Mouse (Mus musculus) liver, embryonic 14.5 days (tissue): ENCODE results near the gene Unc45b. TPM values are rescaled to one million over a fixed set of nuclear protein-coding genes. Genes with fewer than 3 reads are reported as not detected.

Source experiments
- ATAC-seq: fragments of 200-750 bp; cut with Nextera tagmentation; 2 replicates; pipeline ENCODE4 v1.8.0; 2017; ENCODE audit warnings: moderate number of reproducible peaks, mild to moderate bottlenecking, moderate library complexity; ENCODE audit not compliant: insufficient read depth
- DNase-seq, 3 experiments: peaks; one replicate each; pipeline ENCODE4 v3.0.0-alpha.2; 2012 to 2013; ENCODE audit warnings: low read depth in 3 of 3, low spot score in 3 of 3
- H3K27ac ChIP-seq: fragments of 300-500 bp; sonication (generic); 2 replicates; pipeline ENCODE4 v1.5.1; 2014; ENCODE audit warnings: moderate library complexity, mild to moderate bottlenecking, control low read depth, inconsistent platforms
- H3K27me3 ChIP-seq: fragments of 300-500 bp; sonication (generic); 2 replicates; pipeline ENCODE4 v1.6.1; 2014; ENCODE audit warnings: mild to moderate bottlenecking, low read length, moderate library complexity; ENCODE audit not compliant: control insufficient read depth, insufficient read depth
- H3K36me3 ChIP-seq: fragments of 300-500 bp; sonication (generic); replicated peaks from 2 replicates; pipeline ENCODE4 v1.6.1; 2014; ENCODE audit warnings: low read depth; ENCODE audit not compliant: control insufficient read depth, insufficient read depth
- H3K4me1 ChIP-seq, 2 experiments: fragments of 200-500 bp in 1 of 2; fragments of 300-500 bp in 1 of 2; sonication (generic) in 1 of 2; replicated peaks; 2 replicates each; pipeline ENCODE4 v1.6.1; 2012 to 2014; ENCODE audit warnings: antibody characterized with exemption in 1 of 2, inconsistent platforms in 1 of 2, low read length in 1 of 2; ENCODE audit not compliant: control insufficient read depth in 2 of 2, insufficient read depth in 2 of 2
- H3K4me2 ChIP-seq: fragments of 300-500 bp; sonication (generic); 2 replicates; pipeline ENCODE4 v1.6.1; 2014; ENCODE audit warnings: low read depth, mild to moderate bottlenecking, control low read depth, moderate library complexity
- H3K4me3 ChIP-seq, 2 experiments: fragments of 200-500 bp in 1 of 2; fragments of 300-500 bp in 1 of 2; sonication (generic) in 1 of 2; 2 replicates each; pipeline ENCODE4 v1.5.1; 2012 to 2014; ENCODE audit warnings: low read depth in 2 of 2, low read length in 2 of 2, mild to moderate bottlenecking in 2 of 2, control low read depth in 1 of 2, inconsistent platforms in 1 of 2, moderate library complexity in 1 of 2; ENCODE audit not compliant: insufficient read depth in 1 of 2
- H3K9ac ChIP-seq: fragments of 300-500 bp; sonication (generic); replicated peaks from 2 replicates; pipeline ENCODE4 v1.6.1; 2014; ENCODE audit warnings: mild to moderate bottlenecking, control low read depth, moderate library complexity
- H3K9me3 ChIP-seq: fragments of 300-500 bp; sonication (generic); 2 replicates; pipeline ENCODE4 v1.6.1; 2016; ENCODE audit warnings: low read length, mixed read lengths; ENCODE audit not compliant: control insufficient read depth
- CTCF ChIP-seq: IDR thresholded peaks from 2 replicates; pipeline ENCODE4 v1.5.1; 2016; ENCODE audit warnings: antibody characterized with exemption, low read depth, control low read depth
- EP300 ChIP-seq: IDR thresholded peaks from 2 replicates; pipeline ENCODE4 v1.6.1; 2016; ENCODE audit warnings: antibody characterized with exemption, low read depth
- WGBS: fragments of 180-500 bp; shearing (Covaris S2); extraction: QIAGEN DNeasy Blood & Tissue Kit; methylation state at CpG from one replicate; pipeline ENCODE4 v1.1.7; 2014; ENCODE audit not compliant: insufficient replicate concordance; 5-methylcytosine and 5-hydroxymethylcytosine counted together
- polyA plus RNA-seq, 2 experiments: library from polyadenylated mRNA; depleted of rRNA in 1 of 2; stranded (reverse) in 1 of 2; unstranded in 1 of 2; fragments of >200 nt; fragmentation: Nextera tagmentation in 1 of 2; extraction: Ambion mirVana in 1 of 2; gene quantifications; 2 replicates each; pipeline versions ENCODE4 v1.2.1 to v1.2.3; 2012 to 2014

Gene Unc45b
- polyA plus RNA-seq, 2 experiments = 0.45 to 0.95 TPM

DNA sequence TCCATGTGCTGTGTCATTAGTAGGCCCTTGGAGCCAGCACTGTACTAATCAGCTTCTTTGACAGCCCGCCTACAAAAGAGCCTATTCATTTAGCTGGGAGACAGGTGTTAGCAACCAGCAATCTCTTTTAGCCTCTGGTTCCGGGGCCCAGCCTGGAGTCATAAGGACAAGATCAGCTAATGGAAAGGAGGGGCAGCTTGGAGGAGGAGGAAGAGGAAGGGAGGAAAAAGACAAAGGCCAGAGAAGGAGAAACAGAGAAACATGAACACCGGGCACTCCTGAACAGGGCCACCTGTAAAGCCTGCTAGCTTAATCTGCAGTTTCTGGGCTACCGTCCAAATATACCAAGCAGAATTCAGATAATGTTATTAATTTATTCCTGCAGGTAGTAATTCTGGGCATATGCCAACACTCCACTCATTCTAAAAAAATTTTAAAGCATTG is 46.8 kb upstream of the Unc45b start:
- H3K4me1 ChIP-seq = peaks cover 50 to 56% of the 10 kb centered on the region in 2 experiments

DNA sequence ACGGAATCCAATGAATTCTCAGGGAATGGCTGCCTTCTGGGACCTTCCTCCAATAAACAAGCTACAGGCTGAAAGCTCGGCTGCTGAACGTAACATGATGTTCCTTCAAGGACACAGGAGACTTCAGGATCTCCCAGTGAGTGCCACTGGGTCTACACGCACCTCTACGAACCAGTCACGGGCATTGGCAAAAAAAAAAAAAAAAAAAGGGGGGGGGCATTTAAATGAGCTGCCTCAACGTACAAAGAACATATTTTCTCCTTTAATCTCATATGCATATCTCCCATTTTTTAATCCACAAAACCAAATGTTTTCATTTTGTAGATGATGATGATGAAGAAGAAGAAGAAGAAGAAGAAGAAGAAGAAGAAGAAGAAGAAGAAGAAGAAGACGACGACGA is 44.4 kb upstream of the Unc45b start:
- no peak for TF ChIP-seq EP300
- no peak for TF ChIP-seq CTCF
- Histone ChIP-seq H3K36me3 (no peaks in the 10 kb centered on the region; the same call in none of the 2 replicates), H3K4me2 (peak overlapping the region; percentile 80), H3K9ac (no peak overlapping the region), H3K27me3 (no peaks in the 10 kb centered on the region), H3K27ac (peak overlapping the region; percentile 38), H3K4me3 (no peak overlapping the region; a peak in 1 of 4 replicates), H3K4me1 (peaks cover 59 to 62% of the 10 kb centered on the region in 2 experiments), H3K9me3 (no peaks in the 10 kb centered on the region)
- no peak for DNase-seq
- 68% methylated on average over 10 of the region's 10 CpGs for WGBS
- ATAC-seq = no peak

More for the DNA sequence above, 46.8 kb upstream of the Unc45b start:
- DNase-seq (peak in 2 of 3 experiments; percentile 38 to 50), ATAC-seq (peak; percentile 63; the same call in 1 of the 2 replicates)
- no peak for TF ChIP-seq CTCF
- TF ChIP-seq EP300 = no peak
- Histone ChIP-seq H3K27me3 (no peaks in the 10 kb centered on the region), H3K4me2 (no peak overlapping the region; the same call in 1 of the 2 replicates), H3K4me3 (no peak overlapping the region), H3K9me3 (no peaks in the 10 kb centered on the region), H3K9ac (no peak overlapping the region; the same call in 1 of the 2 replicates), H3K36me3 (no peaks in the 10 kb centered on the region; the same call in none of the 2 replicates), H3K27ac (peak overlapping the region; percentile 53)
- 40% methylated on average over 4 of the region's 4 CpGs for WGBS

DNA sequence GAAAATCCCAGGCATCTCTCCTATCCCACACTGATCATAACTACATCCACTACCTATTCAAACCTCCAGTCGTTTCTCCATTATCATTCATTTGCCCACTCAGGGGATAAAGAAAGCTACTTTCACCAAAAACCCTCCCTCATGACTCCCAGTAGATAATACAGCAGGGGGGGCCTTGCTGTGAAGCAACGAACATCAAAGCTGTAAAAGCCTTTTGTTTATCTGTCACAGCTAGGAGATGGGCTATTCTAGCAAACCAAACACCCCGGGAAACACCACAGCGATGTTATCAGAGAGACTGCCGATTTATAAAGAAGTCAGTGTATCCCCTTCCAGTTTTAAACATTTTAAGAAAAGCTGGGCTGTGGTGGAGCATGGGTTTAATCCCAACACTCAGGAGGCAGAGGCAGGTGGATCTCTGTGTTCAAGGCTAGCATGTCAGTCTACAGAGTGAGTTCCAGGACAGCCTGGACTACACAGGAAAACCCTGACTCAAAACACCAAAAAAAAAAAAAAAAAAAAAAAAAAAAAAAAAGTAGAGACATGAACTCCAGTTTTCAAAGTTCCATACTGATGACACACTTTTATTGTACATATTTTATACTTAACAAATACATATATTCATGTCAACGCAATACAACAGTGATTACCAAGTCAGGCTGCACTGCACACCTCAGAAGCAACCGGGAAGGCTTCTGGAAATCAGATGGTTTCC is 43.3 kb upstream of the Unc45b start:
- ATAC-seq = no peak
- TF ChIP-seq CTCF (no peak), EP300 (0 out of 2 replicates have a peak, but pooled peaks have one; percentile 17)
- Histone ChIP-seq H3K4me3 (peak overlapping the region in 1 of 2 experiments; percentile 31; a peak in 2 of 4 replicates), H3K4me2 (peak overlapping the region; percentile 80), H3K9me3 (no peaks in the 10 kb centered on the region), H3K27me3 (no peaks in the 10 kb centered on the region), H3K36me3 (no peaks in the 10 kb centered on the region; the same call in none of the 2 replicates), H3K4me1 (peaks cover 56 to 58% of the 10 kb centered on the region in 2 experiments), H3K9ac (peak overlapping the region; percentile 49), H3K27ac (peak overlapping the region; percentile 38)
- DNase-seq = no peak
- 22% methylated on average over 7 of the region's 7 CpGs for WGBS

DNA sequence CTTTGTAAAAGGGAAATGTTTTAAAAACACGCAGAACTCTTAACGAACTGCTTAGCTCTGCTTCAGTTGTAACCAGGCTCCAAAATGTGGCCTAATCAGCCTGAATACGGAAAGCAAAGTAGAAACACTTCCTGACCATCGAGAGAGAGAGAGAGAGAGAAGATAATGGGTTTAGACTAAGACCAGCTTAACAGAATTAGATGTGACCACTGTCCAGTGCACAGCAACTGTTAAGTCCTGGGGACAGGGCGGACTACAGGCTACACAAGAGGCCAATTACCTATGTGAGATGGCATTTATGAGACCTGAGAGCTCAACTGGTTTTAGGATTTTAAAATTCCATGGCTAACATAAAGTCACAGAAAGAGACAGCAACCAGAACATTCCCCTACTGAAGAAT is 42.4 kb upstream of the Unc45b start:
- H3K4me2 ChIP-seq = peak overlapping the region; percentile 80
- WGBS = 35% methylated on average over 5 of the region's 5 CpGs
- H3K9ac ChIP-seq = peak overlapping the region; percentile 5
- H3K27me3 ChIP-seq = no peaks in the 10 kb centered on the region
- H3K9me3 ChIP-seq = no peaks in the 10 kb centered on the region
- H3K36me3 ChIP-seq = no peaks in the 10 kb centered on the region; the same call in none of the 2 replicates
- no peak for ATAC-seq
- H3K27ac ChIP-seq = peak overlapping the region; percentile 23
- H3K4me1 ChIP-seq = peaks cover 47 to 51% of the 10 kb centered on the region in 2 experiments
- TF ChIP-seq EP300 (no peak), CTCF (no peak)
- DNase-seq = no peak
- peak overlapping the region in 1 of 2 experiments; percentile 87; a peak in 2 of 4 replicates for H3K4me3 ChIP-seq

DNA sequence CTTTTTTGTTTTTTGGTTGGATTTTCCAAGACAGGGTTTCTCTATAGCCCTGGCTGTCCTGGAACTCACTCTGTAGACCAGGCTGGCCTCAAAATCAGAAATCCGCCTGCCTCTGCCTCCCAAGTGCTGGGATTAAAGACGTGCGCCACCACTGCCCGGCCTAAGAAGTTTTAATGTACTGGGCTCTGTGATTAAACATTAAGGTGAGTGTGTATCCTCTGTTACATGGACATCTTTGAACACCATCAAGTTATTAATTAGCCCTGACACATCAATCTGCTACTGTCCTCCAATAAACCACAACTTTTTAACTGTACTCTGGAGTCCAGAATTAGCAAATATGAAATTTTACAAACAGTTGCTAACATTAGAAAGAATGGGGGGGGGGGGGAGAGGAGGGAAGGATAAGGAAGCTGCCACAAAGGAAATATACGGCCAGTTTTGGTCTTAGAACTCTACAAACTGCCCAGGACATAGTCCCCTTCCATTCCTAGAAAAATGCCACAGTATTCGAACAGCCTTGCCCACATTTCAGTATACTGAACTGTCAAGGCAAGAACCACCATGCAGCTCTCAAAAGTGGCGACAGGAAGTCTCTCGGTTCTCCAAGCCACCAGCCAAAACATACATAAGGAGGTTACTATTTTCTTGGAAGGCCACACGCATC is 40.7 kb upstream of the Unc45b start:
- TF ChIP-seq EP300 (no peak), CTCF (no peak)
- peaks cover 33 to 41% of the 10 kb centered on the region in 2 experiments for H3K4me1 ChIP-seq
- 37% methylated on average over 9 of the region's 9 CpGs for WGBS
- H3K4me2 ChIP-seq = peak overlapping the region; percentile 80
- H3K9ac ChIP-seq = peak overlapping the region; percentile 96
- H3K4me3 ChIP-seq = peak overlapping the region; percentile 84 to 87
- DNase-seq (no peak), ATAC-seq (no peak)
- H3K36me3 ChIP-seq = no peaks in the 10 kb centered on the region; the same call in 1 of the 2 replicates
- H3K27ac ChIP-seq = peak overlapping the region; percentile 90
- no peaks in the 10 kb centered on the region for H3K9me3 ChIP-seq
- H3K27me3 ChIP-seq = no peaks in the 10 kb centered on the region
